Mouse (Mus musculus) megakaryocyte-erythroid progenitor cell, adult 5-6 weeks (primary cell): Measurements from ENCODE around the gene Gins3. TPM values are rescaled to one million over a fixed set of nuclear protein-coding genes. Genes with fewer than 3 reads are reported as not detected.
A peak's percentile ranks its signal among the peaks of the same experiment; 100 is the strongest.
"Not testable (repeated sequence)": the region's sequence is repeated elsewhere in the genome, so short reads cannot be mapped to it uniquely, and the experiment has no call there.

Source experiments
- ATAC-seq: replicated peaks from 2 replicates; pipeline ENCODE4 v1.8.0; 2016; ENCODE audit warnings: mild to moderate bottlenecking, inconsistent platforms; ENCODE audit not compliant: severe bottlenecking, poor library complexity, low FRiP score, low TSS enrichment
- total RNA-seq, 2 experiments: library from RNA; stranded (forward) in 1 of 2; stranded (reverse) in 1 of 2; fragments of 200-1000, 215-1000 nt in 1 of 2; fragments of >200 nt in 1 of 2; fragmentation: Nextera tagmentation in 1 of 2; gene quantifications; 2 replicates each; pipeline ENCODE4 v1.2.3; 2014 to 2017

Gins3 gene
- total RNA-seq (2014; fragmentation: Nextera tagmentation) (21.2 and 21.6 TPM in 2 replicates), total RNA-seq (2017) (10.7 and 24.0 TPM in 2 replicates)

DNA sequence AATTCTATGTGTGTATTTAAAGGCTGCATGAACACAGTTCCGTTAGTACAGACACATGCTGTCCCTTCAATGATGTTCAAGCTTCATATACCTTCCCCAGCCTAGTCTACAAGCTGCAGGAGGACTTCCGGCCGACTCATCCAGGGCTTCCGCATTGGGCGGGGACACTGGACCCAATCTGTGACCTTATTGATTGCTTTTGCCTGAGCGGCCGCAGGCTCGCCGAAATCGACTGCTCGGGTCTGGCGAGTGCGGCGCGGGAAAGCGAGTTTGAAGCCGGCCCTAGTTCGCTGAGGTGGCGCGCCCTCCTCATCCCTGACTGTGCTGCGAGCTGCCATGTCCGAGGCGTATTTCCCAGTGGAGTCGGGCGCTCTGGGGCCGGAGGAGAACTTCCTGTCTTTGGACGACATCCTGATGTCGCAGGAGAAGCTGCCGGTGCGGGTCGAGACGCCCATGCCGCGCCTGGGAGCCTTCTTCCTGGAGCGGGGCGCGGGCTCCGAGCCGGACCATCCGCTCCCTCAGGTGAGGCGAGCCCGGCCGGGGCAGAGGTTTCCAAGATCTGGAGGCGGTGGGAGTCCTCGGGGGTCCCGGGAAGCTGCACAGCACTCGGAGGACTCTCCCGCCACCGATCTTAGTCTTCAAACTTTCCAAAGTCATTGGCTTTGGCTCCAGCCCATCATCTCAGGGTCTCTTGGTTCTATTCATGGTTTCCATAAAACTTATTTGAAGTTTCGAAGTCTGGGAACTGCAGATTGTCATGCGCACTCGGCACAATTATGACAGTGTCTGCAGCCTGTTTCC, at the start of gene Gins3:
Gins3 (plus strand) TSS at position 192 of the 801 bp plus-strand sequence.
- ATAC-seq: peak; percentile 95

DNA sequence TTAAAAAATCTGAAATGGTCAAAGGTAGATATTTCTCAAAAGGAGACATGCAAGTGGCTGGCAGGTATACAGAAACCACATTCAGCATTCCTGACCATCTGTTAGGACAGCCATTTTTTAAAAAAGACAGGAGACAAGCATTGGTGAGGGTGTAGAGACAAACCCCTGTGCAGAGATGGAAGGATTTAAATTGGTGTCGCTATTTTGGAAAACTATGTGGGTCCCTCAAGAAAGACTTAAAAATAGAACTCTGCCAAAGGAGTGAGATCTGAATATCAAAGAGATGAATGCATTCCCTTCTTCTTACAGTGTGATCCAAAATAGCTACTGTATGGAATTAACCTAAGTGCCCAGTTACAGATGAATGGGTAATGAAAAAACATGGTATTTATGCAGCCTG, 45.9 kb upstream of the Gins3 start:
- ATAC-seq: no peak

DNA sequence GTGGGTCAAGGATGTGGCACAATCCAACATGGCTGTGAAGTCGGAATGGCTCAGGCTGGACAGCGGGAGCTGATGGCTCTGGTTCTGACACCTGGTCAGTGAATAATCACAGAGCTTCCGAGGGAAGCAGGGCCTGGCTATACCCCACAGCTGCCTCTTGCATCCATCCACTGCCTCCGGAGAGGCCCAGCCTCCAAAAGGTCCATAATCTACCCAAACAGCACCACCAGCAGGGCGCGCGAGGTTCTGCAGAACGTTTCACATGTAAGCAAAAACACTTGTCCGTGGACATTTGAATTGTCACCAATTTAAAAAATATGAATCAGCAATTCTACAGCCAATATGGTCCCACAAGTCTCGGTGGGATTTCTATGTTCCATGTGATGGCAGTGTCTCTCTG, 44.0 kb upstream of the Gins3 start:
- ATAC-seq: no peak

DNA sequence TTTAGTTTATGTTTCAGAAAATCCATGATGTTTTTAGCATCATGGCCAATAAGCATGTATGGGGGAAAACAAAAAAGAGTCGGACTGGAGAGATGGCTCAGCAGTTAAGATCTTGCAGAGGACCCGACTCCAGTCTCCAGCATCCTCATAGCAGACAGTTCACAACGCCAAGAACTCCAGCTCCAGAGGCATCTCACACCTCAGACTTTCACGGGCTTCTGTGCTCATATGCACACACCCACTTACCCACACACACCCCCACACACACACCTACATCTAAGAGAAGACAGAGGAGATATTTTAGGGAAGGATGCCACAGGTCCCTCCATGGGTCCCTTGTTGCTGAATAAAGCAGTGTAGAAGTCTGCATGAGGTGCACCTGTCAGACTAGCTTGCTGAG, 42.7 kb upstream of the Gins3 start:
- no peak for ATAC-seq

DNA sequence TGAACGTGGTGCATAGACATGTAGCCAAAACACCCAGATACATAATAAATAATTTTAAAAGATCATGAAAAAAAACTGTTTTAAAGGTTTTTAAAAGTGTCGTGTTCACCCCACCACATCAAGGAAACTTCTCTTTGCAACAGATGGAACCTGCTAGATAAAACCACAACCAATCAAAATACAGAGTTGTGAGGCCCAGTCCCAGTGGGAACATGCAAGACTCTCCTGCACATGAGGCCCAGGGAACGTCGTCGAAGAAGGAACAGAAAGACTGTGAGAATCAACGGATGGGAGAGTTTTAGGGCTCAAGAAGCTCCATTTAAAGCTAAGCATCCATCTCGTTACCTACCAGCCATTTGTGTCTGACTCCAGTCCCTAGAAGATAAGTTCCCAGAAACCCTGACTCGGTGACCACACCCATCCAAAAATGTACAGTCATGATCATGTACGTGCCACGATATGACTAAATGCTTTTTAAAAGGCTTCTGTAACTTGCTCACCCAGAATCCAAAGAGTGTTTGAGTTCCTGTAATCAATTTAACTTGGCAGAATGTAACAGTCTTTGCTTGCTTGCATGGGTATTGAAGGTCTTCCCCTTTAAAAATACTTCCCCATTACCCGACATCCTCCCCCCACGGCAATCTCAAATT, 41.0 kb upstream of the Gins3 start:
- peak; percentile 84 for ATAC-seq

DNA sequence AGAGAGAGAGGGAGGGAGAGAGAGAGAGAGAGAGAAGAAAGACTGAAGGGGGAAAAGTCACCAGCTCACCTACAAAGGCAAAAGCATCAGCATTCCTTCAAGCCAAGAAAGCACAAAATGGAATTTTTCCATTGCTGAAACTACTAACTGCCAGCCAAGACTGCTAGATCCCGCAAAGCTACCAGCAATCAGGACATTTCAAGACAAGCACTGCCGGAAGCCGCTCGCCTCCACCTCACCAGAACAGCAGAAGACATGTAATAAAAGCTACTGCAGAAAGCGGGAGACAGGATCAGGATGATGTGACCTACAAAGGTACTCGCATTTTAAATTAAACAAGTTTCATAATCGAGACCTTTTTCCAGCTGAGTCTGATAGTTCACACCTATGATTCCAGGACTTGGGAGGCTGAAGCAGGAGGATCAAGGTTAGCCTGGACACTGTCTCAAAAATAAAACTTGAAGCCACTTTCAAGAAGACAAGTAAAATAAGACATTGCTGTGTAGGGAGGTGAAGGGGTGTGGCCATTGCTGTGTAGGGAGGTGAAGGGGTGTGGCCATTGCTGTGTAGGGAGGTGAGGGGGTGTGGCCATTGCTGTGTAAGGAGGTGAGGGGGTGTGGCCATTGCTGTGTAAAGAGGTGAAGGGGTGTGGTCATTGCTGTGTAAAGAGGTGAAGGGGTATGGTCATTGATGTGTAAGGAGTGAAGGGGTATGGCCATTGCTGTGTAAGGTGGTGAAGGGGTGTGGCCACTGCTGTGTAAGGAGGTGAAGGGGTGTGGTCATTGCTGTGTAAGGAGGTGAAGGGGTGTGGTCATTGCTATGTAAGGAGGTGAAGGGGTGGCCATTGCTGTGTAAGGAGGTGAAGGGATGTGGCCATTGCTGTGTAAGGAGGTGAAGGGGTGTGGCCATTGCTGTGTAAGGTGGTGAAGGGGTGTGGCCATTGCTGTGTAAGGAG, 39.5 kb upstream of the Gins3 start:
- peak; percentile 47; the same call in 1 of the 2 replicates for ATAC-seq

DNA sequence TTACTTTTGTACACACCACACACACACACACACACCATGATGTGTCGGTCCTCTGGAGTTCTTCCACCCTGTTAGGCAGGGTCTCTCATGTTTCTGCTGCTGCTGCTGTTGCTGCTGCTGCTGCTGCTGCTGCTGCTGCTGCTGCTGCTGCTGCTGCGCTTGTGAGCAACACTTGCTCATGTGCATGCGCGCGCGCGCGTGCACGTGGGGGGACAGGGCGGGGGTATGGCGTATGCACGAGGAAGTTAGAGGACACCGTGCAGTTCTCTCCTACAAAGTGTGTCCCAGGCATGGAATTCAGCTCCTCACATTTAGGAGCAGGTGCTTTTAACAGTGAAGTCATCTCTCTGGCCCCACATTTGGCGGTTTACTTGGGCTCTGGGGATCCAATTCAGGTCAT, 38.1 kb upstream of the Gins3 start:
- no peak for ATAC-seq

DNA sequence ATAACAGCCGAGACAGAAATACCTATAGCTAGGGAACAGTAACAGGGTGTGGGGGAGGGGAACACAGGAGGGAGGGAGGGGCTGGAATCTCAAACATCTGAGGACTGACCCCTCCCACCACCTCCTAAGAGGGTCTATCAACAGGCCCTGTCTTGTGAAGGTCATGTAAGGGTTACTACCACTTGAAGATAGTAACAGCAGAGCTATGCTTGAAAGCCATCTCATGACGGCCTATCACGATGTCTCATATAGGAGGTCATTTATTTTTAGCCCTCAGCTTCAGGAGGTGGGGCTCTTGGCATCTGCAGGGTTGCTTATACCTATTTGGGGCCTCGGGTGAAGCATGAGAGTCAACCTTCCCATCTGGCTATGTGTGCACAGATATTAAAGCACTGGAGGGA, 36.4 kb upstream of the Gins3 start:
- no peak for ATAC-seq

DNA sequence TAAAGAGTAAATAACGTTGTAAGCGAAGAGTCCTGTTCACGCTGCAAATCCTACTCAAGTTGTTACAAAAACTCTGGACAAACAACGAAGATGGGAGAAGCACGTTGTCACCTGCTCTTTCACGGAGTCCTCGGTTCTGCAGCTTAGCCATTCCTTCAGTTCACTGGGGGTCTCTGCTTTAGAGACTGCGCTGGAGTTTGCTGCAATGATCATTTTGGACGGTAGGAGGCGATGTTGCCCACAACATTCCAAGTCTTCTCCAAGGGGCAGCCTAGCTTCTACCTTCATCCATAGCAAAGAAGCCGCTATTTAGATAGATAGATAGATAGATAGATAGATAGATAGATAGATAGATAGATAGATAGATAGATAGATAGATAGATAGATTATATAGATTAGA, 33.4 kb upstream of the Gins3 start:
- peak; percentile 47; the same call in 1 of the 2 replicates for ATAC-seq

DNA sequence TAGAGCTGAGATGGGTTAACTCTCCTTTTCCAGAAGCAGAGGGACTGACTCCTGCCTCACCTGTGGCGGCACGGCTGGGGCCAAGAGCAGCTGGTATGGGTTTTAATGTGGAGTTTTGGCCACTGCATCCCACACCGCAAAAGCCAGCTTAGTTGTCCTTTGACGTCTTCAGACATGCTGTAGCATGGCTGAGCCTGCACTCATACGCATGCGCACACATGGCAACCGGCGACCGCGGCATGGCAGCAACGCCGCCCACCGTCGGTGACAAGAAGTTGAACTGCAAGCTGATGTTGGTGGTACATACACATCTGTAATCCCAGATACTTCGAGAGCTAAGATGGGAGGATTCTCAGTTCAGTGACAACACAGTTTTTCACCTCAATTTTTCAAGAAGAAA, 31.9 kb upstream of the Gins3 start:
- ATAC-seq: no peak

DNA sequence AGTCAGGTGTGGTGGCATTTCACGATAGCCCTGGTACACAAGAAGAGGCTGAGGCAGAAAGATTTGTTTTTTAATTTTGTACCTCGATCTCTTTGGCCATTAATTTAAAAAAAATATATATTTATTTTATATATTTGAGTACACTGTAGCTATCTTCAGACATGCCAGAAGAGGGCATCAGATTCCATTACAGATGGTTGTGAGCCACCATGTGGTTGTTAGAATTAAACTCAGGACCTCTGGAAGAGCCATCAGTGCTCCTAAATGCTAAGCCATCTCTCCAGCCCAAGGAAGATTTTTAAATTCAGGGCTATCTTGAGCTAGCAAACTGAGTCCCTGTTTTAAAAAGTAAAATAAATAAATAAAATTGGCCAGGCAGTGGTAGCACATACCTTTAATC, 31.1 kb upstream of the Gins3 start:
- ATAC-seq: no peak

DNA sequence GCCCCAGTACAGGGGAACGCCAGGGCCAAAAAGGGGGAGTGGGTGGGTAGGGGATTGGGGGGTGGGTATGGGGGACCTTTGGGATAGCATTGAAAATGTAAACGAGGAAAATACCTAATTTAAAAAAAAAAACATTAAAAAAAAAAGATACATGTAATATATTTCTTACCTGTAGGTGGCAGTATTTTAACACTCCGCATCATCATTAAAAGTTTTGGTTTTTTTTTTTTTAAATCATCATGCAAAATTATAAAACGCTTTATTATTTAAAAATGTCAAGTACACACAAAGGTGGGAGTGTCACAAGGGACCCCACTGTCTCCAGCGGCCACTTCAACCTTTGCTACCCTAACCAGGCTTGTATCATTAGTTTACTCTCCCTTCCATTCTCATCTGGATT, 26.7 kb upstream of the Gins3 start:
- not testable (repeated sequence) for ATAC-seq

DNA sequence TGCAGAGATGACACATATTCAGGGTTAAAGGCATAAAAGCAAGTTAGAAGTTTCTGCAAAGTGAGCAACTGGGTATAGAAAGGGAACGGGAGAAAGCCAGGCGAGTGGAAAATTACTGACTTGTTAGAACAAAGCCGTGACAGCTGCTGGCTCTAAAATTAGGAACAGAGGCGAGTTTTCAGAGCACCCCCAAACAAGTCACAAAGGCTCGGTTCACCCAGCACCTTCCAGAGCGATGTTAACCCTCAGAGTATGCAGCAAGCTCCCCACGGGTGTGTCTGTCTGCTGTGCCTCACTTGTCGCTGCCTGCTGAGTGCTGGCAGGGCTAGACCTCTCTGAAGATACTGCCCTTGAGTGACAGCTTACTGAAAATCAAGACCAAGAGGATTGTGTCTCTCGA, 26.0 kb upstream of the Gins3 start:
- ATAC-seq: no peak

DNA sequence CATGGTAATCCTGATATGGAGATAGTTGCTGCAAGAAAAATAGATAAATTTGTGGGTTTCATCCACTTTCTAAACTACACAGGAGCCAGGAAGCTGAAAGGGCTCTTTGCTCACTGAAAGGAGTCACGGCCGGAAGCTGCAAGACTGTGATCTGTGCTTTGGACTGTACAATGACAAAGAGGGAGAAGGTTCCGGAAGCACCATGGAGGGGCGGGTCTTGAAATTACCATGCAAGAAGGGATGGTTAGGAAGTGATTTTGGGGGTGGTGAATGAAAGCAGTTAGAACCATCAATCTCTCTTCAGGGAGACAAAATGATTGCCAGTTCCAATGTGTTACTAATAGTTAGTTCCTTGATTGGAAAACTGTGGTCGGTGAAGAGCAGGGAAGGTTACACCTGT, 23.8 kb upstream of the Gins3 start:
- ATAC-seq: no peak

DNA sequence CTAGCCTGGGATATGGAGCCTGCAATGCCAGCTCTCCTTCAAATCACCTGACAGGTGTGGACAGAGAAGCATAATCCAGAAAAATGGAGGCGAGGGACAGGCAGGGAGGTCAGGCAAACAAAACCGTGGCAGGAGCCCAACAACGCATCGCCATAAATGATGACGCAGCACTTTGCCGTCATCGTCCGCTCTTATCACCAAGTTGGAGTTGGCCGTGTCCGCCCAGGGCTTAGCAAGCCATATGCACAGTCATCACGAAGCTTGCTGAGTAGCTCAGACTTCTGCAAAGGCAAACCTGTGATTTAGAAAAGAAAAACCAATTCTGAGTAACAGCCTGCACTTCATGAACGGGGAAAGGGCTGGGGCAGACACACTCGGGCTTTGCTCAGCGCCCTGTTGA, 22.5 kb upstream of the Gins3 start:
- ATAC-seq: peak; percentile 85

DNA sequence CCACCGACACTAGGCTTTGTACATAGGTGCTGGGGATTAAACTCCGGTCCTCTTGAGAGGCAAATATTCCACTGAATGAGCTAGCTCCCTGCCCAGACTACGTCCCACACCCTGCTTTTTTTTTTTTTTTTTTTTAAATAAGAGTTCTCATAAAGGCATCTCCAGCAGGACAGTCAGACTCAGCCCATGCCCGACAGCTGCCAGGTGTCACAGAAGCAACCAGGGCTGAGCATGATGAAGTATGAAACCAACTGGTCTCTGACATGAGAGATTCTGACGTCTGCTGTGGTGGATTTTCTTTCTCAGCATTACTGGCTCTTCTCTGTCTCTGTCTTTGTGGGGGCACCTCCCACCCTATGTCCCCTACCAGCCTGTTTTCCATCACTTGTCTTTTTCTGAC, 21.5 kb upstream of the Gins3 start:
- no peak for ATAC-seq

DNA sequence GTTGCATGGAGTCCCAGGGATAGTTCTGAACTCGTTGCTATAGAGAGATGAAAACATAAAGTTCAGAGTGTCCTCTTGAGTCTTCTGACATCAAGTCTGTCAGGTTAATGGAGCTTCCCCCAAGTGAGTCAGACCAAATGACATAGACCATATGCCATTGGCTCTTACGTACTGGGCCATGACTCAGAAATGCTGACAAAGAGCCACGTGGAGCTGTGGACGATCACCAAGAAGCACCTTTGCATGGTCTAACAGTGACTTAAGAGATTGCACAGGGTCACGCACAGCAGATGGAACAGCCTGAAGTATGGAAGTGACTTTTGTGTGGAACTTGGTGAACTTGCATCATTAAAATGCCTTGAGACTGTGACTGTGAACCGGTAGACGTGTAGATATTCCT, 16.9 kb upstream of the Gins3 start:
- ATAC-seq: no peak

DNA sequence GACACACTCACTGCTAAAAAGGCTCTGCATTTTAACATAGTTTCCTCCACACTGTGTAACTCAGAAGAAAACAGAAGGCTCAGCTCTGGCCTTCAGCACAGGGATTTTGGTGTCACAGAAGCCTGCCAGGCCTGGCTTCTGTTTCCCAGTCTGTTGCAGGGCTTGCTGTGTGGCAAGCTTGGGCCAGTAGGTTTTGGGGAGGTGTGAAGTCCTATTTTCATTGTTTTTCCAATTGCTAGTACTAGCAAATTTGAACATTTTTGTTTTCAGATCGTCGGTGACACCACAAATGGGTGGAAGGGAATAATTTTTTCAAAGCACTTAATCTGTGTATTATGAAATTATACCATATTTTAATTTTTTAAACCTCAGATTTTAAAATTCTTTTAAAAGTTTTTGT, 13.2 kb upstream of the Gins3 start:
- ATAC-seq: no peak

DNA sequence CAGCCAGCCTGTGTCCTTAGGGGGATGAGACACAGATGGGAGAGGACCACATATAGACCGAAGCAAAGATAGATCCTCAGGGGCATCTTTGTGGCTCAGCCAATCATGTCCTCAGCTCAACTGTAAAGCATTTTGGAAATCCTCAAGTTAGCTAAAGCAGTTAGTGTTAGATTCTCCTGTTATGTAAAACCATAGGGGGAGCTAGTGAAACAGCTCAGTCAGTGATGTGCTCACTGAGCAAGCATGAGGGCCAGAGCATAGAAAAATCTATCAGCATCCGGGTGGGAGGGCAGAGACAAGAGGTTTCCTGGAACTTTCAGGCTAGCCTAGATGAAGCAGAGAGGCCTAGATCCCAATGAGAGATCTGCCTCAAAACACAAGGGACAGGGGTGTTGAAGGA, 8.4 kb upstream of the Gins3 start:
- ATAC-seq: no peak

DNA sequence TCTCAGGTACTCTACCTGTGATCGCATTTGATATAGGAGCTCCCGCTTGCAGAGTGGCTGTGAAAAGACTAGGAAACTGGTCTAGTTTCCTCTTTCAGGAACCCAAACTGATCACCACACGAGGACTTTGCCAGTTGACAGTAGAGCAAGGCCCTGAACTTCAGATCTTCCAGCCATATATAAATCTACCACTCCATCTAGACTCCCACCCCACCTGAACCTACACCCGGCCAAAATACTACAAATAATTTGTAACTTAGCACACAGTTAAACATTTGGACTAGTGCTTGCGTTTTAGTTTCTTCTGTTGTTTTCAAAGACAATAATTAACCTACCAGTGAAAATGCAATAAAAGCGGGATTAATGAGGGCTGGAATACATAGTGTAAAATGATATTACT, 413 bp upstream of the Gins3 start:
- no peak for ATAC-seq
